Mouse (Mus musculus) adrenal gland, adult 18-20 months (tissue): Measurements from ENCODE around the gene Casr. TPM values are rescaled to one million over a fixed set of nuclear protein-coding genes. Genes with fewer than 3 reads are reported as not detected.

Experiments used
- DNase-seq, 2 experiments: peaks; one replicate each; pipeline ENCODE4 v3.0.0; 2021 to 2022; ENCODE audit warnings: low spot score in 2 of 2
- long read RNA-seq, 2 experiments: library from polyadenylated mRNA; stranded (forward); transcript quantifications; one replicate each; pipeline ENCODE4 v2.0.0; 2021
- total RNA-seq, 2 experiments: library from RNA; stranded (reverse); gene quantifications; 1 replicate in 1 of 2; 2 replicates in 1 of 2; pipeline ENCODE4 v1.2.3; 2021

Casr gene
- total RNA-seq: not detected
- long read RNA-seq, experiment 1: 0 reads
- long read RNA-seq, experiment 2: 0 reads

- DNase-seq: no peak
These were observed at the start of gene Casr for GRCm38 (mm10) chr16:36561386-36562338. TSS of gene Casr (minus strand) at chr16:36562141.

GRCm38 (mm10) chr16:36602632-36603031, 40.7 kb upstream of the Casr start:
- DNase-seq: no peak

- DNase-seq: no peak
These were observed 36.3 kb upstream of the Casr start for GRCm38 (mm10) chr16:36598265-36598664.

- no peak for DNase-seq
These were observed 34.9 kb upstream of the Casr start for GRCm38 (mm10) chr16:36596671-36597410.

GRCm38 (mm10) chr16:36589898-36590297, 28.0 kb upstream of the Casr start:
- no peak for DNase-seq

GRCm38 (mm10) chr16:36587971-36588370, 26.0 kb upstream of the Casr start:
- DNase-seq: no peak

- no peak for DNase-seq
These were observed 20.1 kb upstream of the Casr start for GRCm38 (mm10) chr16:36582073-36582472.

GRCm38 (mm10) chr16:36571942-36572341, 10.0 kb upstream of the Casr start:
- no peak for DNase-seq

GRCm38 (mm10) chr16:36559573-36559972, 2.4 kb downstream of the Casr start:
- no peak for DNase-seq

GRCm38 (mm10) chr16:36555672-36556165, 6.2 kb downstream of the Casr start:
- DNase-seq: no peak

GRCm38 (mm10) chr16:36553624-36554023, 8.3 kb downstream of the Casr start:
- DNase-seq: no peak

GRCm38 (mm10) chr16:36545333-36545732, 16.6 kb downstream of the Casr start:
- DNase-seq: no peak

- no peak for DNase-seq
These were observed 18.9 kb downstream of the Casr start for GRCm38 (mm10) chr16:36543091-36543490.

GRCm38 (mm10) chr16:36540834-36541233, 21.1 kb downstream of the Casr start:
- no peak for DNase-seq

- DNase-seq: no peak
These were observed 28.8 kb downstream of the Casr start for GRCm38 (mm10) chr16:36532981-36533687.

- DNase-seq: no peak
These were observed 29.9 kb downstream of the Casr start for GRCm38 (mm10) chr16:36532046-36532445.

GRCm38 (mm10) chr16:36531630-36532029, 30.3 kb downstream of the Casr start:
- no peak for DNase-seq

- no peak for DNase-seq
These were observed 31.1 kb downstream of the Casr start for GRCm38 (mm10) chr16:36530566-36531552.

GRCm38 (mm10) chr16:36528822-36529221, 33.1 kb downstream of the Casr start:
- DNase-seq: no peak
